Mouse (Mus musculus) G1E (cell line): ENCODE data around the gene Myo1h. TPM values are rescaled to one million over a fixed set of nuclear protein-coding genes. Genes with fewer than 3 reads are reported as not detected.

Experiments used
- ATAC-seq: 2 replicates; pipeline ENCODE4 v1.8.0; 2016; ENCODE audit warnings: mild to moderate bottlenecking; ENCODE audit not compliant: insufficient number of reproducible peaks, poor library complexity, low FRiP score, severe bottlenecking; ENCODE audit errors: extremely low read depth
- DNase-seq: peaks from one replicate; pipeline ENCODE4 v3.0.0; 2012; ENCODE audit warnings: low spot score
- H3K27me3 ChIP-seq: 2 replicates; pipeline ENCODE4 v1.6.1; 2012; ENCODE audit warnings: mild to moderate bottlenecking, low read length, inconsistent platforms; ENCODE audit not compliant: insufficient read depth
- H3K36me3 ChIP-seq: replicated peaks from 2 replicates; pipeline ENCODE3; 2012; ENCODE audit warnings: mild to moderate bottlenecking, inconsistent platforms
- H3K4me1 ChIP-seq: 2 replicates; pipeline ENCODE4 v1.6.1; 2012; ENCODE audit warnings: low read depth, low read length, inconsistent platforms, mixed read lengths; ENCODE audit not compliant: insufficient read depth
- H3K4me3 ChIP-seq: 2 replicates; pipeline ENCODE4 v1.5.1; 2012; ENCODE audit warnings: low read depth, mild to moderate bottlenecking, inconsistent platforms, low read length, moderate library complexity, mixed read lengths
- H3K9me3 ChIP-seq: replicated peaks from 2 replicates; pipeline ENCODE4 v1.6.1; 2012; ENCODE audit warnings: inconsistent platforms
- CTCF ChIP-seq: IDR thresholded peaks from 2 replicates; pipeline ENCODE4 v1.5.1; 2012; ENCODE audit warnings: low read depth, low read length, inconsistent platforms, mixed read lengths
- GATA1 ChIP-seq: IDR thresholded peaks from 2 replicates; pipeline ENCODE4 v1.6.1; 2012; ENCODE audit warnings: borderline replicate concordance, low read length, inconsistent platforms, mixed read lengths
- GATA2 ChIP-seq: IDR thresholded peaks from 2 replicates; pipeline ENCODE4 v1.6.1; 2012; ENCODE audit warnings: low read depth, low read length, inconsistent platforms, borderline replicate concordance
- POLR2AphosphoS5 ChIP-seq: IDR thresholded peaks from 2 replicates; pipeline ENCODE4 v1.6.1; 2012; ENCODE audit warnings: low read depth, low read length, inconsistent platforms; ENCODE audit not compliant: insufficient replicate concordance
- TAL1 ChIP-seq: conservative IDR thresholded peaks from 2 replicates; pipeline ENCODE4 v1.6.1; 2012; ENCODE audit warnings: low read depth, low read length, inconsistent platforms, mixed read lengths
- polyA plus RNA-seq: library from polyadenylated mRNA; stranded (reverse); fragments of >175 nt; gene quantifications from 2 replicates; pipeline ENCODE4 v1.2.3, GENCODE M21; 2012
- total RNA-seq, 2 experiments: library from RNA; stranded (forward) in 1 of 2; stranded (reverse) in 1 of 2; fragments of 200-1000 nt in 1 of 2; fragments of >200 nt in 1 of 2; fragmentation: Nextera tagmentation in 1 of 2; gene quantifications; 2 replicates each; pipeline ENCODE4 v1.2.3; 2014 to 2017

Myo1h gene
- total and polyA plus RNA-seq, 3 experiments, result 0.66 TPM; not detected in 2

GRCm38 (mm10) chr5:114379763-114380162, 90.8 kb downstream of the Myo1h start:
- Histone ChIP-seq H3K4me1 (peaks cover 71% of the 10 kb centered on the region), H3K27me3 (no peaks in the 10 kb centered on the region), H3K9me3 (no peaks in the 10 kb centered on the region), H3K36me3 (peaks cover 50% of the 10 kb centered on the region), H3K4me3 (peak overlapping the region; percentile 89)
- DNase-seq, result peak; percentile 49
- ATAC-seq, result no peak
- TF ChIP-seq CTCF (no peak), GATA2 (no peak), TAL1 (no peak), POLR2AphosphoS5 (no peak)

GRCm38 (mm10) chr5:114380209-114381012, 91.4 kb downstream of the Myo1h start, which contains the start of the genes Kctd10 and Ube3b:
Kctd10 (minus strand) TSS chr5:114380508.
Ube3b (plus strand) TSS chr5:114380607.
- peak; percentile 94 for DNase-seq
- peak; percentile 45 for ATAC-seq
- Histone ChIP-seq H3K27me3 (no peaks in the 10 kb centered on the region), H3K4me3 (peak within 1 kb of the TSS; percentile 89), H3K36me3 (peaks cover 50% of the 10 kb centered on the region), H3K4me1 (peaks cover 65% of the 10 kb centered on the region), H3K9me3 (no peaks in the 10 kb centered on the region)
- TF ChIP-seq GATA2, result no peak
- no peak for TF ChIP-seq CTCF
- no peak for TF ChIP-seq GATA1
- no peak for TF ChIP-seq TAL1
- no peak for TF ChIP-seq POLR2AphosphoS5

GRCm38 (mm10) chr5:114381013-114381351, 92.0 kb downstream of the Myo1h start:
- ATAC-seq (no peak), DNase-seq (no peak)
- no peak for TF ChIP-seq POLR2AphosphoS5
- no peak for TF ChIP-seq CTCF
- TF ChIP-seq GATA2, result no peak
- no peak for TF ChIP-seq GATA1
- TF ChIP-seq TAL1, result no peak
- peaks cover 50% of the 10 kb centered on the region for H3K36me3 ChIP-seq
- peak overlapping the region; percentile 89 for H3K4me3 ChIP-seq
- H3K4me1 ChIP-seq, result peaks cover 59% of the 10 kb centered on the region
- no peaks in the 10 kb centered on the region for H3K27me3 ChIP-seq
- no peaks in the 10 kb centered on the region for H3K9me3 ChIP-seq

GRCm38 (mm10) chr5:114383184-114383904, 94.4 kb downstream of the Myo1h start:
- Histone ChIP-seq H3K4me3 (no peak overlapping the region), H3K4me1 (peaks cover 39% of the 10 kb centered on the region), H3K9me3 (no peaks in the 10 kb centered on the region), H3K36me3 (peaks cover 62% of the 10 kb centered on the region), H3K27me3 (no peaks in the 10 kb centered on the region)
- TF ChIP-seq GATA1 (no peak), CTCF (peak; percentile 76)
- DNase-seq, result no peak
- ATAC-seq, result no peak

GRCm38 (mm10) chr5:114384448-114384847, 95.5 kb downstream of the Myo1h start:
- no peak for TF ChIP-seq POLR2AphosphoS5
- no peak for TF ChIP-seq TAL1
- no peak for TF ChIP-seq CTCF
- no peak for TF ChIP-seq GATA1
- no peak for TF ChIP-seq GATA2

GRCm38 (mm10) chr5:114393169-114393568, 104.2 kb downstream of the Myo1h start:
- no peaks in the 10 kb centered on the region for H3K9me3 ChIP-seq
- H3K36me3 ChIP-seq, result peaks cover 100% of the 10 kb centered on the region
- ATAC-seq, result no peak
- no peak overlapping the region for H3K4me3 ChIP-seq
- no peaks in the 10 kb centered on the region for H3K4me1 ChIP-seq
- TF ChIP-seq GATA1 (no peak), CTCF (no peak), POLR2AphosphoS5 (no peak), TAL1 (no peak), GATA2 (no peak)
- DNase-seq, result no peak
- no peaks in the 10 kb centered on the region for H3K27me3 ChIP-seq

More at GRCm38 (mm10) chr5:114384448-114384847, 95.5 kb downstream of the Myo1h start:
- Histone ChIP-seq H3K4me1 (peaks cover 29% of the 10 kb centered on the region), H3K9me3 (no peaks in the 10 kb centered on the region), H3K36me3 (peaks cover 73% of the 10 kb centered on the region), H3K27me3 (no peaks in the 10 kb centered on the region), H3K4me3 (no peak overlapping the region)
- ATAC-seq (no peak), DNase-seq (no peak)
